In the genomic region with DNA sequence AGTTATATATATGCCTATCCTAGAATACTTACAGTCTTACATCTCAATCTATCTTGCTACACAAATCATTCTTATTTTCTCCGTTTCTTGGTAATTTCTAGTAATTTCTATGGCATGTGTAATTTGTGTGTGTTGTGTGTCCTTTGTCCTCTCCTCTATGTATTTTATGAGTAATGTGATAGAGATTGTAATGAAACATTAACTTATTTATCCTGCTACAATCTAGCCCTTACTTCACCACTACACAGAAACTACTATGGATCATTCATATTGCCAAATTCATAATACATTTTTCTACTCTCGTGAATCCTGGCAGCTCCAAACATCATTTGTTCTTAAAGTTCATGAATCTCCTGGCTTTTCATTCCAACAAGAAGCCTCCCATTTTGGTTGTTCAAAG, we compare ENCODE assay signal across 17 mouse cellular contexts.
"Had no signal": no experiment of that assay in that cellular context is flagged by ENCODE, and none has a peak within 500 bp of the region (broad histone marks: within the 10 kb centered on the region; RNA-seq: fewer than 3 reads in every experiment).

No protein-coding gene starts in this region.

- H3K9me3 ChIP-seq: lung, embryonic 15.5 days; megakaryocyte, embryonic 14.5 days; midbrain, embryonic 13.5 days; midbrain, embryonic 15.5 days; neural tube, embryonic 12.5 days; stomach, embryonic 15.5 days had no signal

- DNase-seq: lung, adult 2 months; lung, postnatal 14 days; lung, postnatal 36 days; right cerebral cortex, postnatal 25 days; right cerebral cortex, postnatal 4 days; thymus, adult 18-20 months; thymus, postnatal 14 days; thymus, postnatal 36 days had no signal

- H3K4me1 ChIP-seq: lung, embryonic 15.5 days; midbrain, embryonic 13.5 days; midbrain, embryonic 15.5 days; neural tube, embryonic 12.5 days; stomach, embryonic 15.5 days had no signal

- H3K4me2 ChIP-seq: lung, embryonic 15.5 days; midbrain, embryonic 11.5 days; midbrain, embryonic 13.5 days; midbrain, embryonic 15.5 days; neural tube, embryonic 12.5 days; stomach, embryonic 15.5 days had no signal

- H3K9ac ChIP-seq: lung, embryonic 15.5 days; midbrain, embryonic 13.5 days; midbrain, embryonic 15.5 days; neural tube, embryonic 12.5 days; stomach, embryonic 15.5 days had no signal

- H3K27me3 ChIP-seq: lung, embryonic 15.5 days; megakaryocyte, embryonic 14.5 days; midbrain, embryonic 13.5 days; midbrain, embryonic 15.5 days; neural tube, embryonic 12.5 days; stomach, embryonic 15.5 days had no signal

- H3K27ac ChIP-seq: lung, embryonic 15.5 days; macrophage; midbrain, embryonic 13.5 days; midbrain, embryonic 15.5 days; neural tube, embryonic 12.5 days; stomach, embryonic 15.5 days had no signal

- H3K36me3 ChIP-seq: lung, embryonic 15.5 days; midbrain, embryonic 15.5 days; neural tube, embryonic 12.5 days; stomach, embryonic 15.5 days had no signal

- H3K4me3 ChIP-seq: lung, embryonic 15.5 days; megakaryocyte, embryonic 14.5 days; midbrain, embryonic 13.5 days; midbrain, embryonic 15.5 days; neural tube, embryonic 12.5 days; stomach, embryonic 15.5 days had no signal

- ATAC-seq: lung, postnatal 0 days; midbrain, embryonic 13.5 days; midbrain, embryonic 15.5 days had no signal
